11 mouse cellular contexts compared by ENCODE assay signal in the genomic region with DNA sequence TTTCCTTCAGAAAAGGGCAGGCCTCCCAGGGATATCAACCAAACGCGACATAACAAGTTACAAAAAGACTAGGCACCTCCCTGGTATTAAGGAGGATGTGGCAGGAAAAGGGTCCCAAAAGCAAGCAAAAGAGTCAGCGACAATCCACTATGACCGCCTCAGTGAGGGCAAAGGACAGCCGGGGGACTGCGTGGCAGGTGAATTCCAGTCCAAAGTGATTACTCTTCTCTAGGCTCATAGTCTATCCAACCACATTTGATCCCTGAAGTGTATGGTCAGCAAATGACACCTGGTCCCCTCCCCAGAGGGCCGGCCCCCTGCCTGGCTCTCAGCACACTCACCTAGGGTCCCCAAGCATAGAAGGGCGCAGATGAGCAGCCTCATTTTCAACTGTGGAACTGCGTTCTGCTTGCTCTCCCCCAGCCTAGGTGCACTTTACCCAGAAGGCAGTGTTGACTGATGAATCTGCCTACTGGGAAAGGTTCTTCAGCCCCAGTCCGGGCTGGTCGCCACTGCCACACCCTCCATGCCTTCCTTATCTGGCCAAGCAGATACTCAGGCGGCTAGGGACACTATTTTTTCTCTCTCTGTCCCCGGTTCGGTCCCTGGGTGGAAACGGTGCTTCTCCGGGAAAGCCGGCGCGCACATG. TPM values are rescaled to one million over a fixed set of nuclear protein-coding genes. Genes with fewer than 3 reads are reported as not detected.
DNase-seq lines count a peak whose midpoint lies in the region; ATAC-seq and TF ChIP-seq lines count a peak whose summit lies in the region.
"Had no signal": no experiment of that assay in that cellular context is flagged by ENCODE, and none has a peak within 500 bp of the region (broad histone marks: within the 10 kb centered on the region; RNA-seq: fewer than 3 reads in every experiment).

No protein-coding gene starts in this region.

- peak overlapping the region; percentile 81 for H3K27ac ChIP-seq in heart, embryonic 11.5 days (ENCODE audit: low read depth, low read length)

- no peaks in the 10 kb centered on the region for H3K36me3 ChIP-seq in heart, embryonic 11.5 days (ENCODE audit: control insufficient read depth, insufficient read depth, low read length)
- peaks cover 8% of the 10 kb centered on the region for H3K36me3 ChIP-seq in G1E (replicated peaks)

- H3K9ac ChIP-seq in heart, embryonic 11.5 days (ENCODE audit: low read depth, low read length): peak overlapping the region; percentile 54

- H3K4me3 ChIP-seq in heart, embryonic 11.5 days (ENCODE audit: low read depth, low read length): peak overlapping the region; percentile 28
- peak overlapping the region; percentile 73 for H3K4me3 ChIP-seq in G1E (ENCODE audit: low read depth, low read length)

- no peaks in the 10 kb centered on the region for H3K27me3 ChIP-seq in heart, embryonic 11.5 days (ENCODE audit: control insufficient read depth, insufficient read depth, low read length)
- H3K27me3 ChIP-seq in G1E (ENCODE audit: insufficient read depth, low read length): no peaks in the 10 kb centered on the region

- WGBS in heart, embryonic 11.5 days (ENCODE audit: insufficient replicate concordance): 61% methylated on average over 19 of the region's 19 CpGs

- TF ChIP-seq CTCF in G1E (IDR thresholded peaks at IDR 0.05; ENCODE audit: low read depth, low read length): no peak

- H3K4me1 ChIP-seq in heart, embryonic 11.5 days (ENCODE audit: control insufficient read depth, insufficient read depth, low read length): no peaks in the 10 kb centered on the region
- H3K4me1 ChIP-seq in G1E (ENCODE audit: insufficient read depth, low read depth, low read length): peaks cover 50% of the 10 kb centered on the region

- H3K4me2 ChIP-seq in heart, embryonic 11.5 days: peak overlapping the region; percentile 44

- H3K9me3 ChIP-seq in heart, embryonic 11.5 days (replicated peaks; ENCODE audit: control insufficient read depth, low read length): no peaks in the 10 kb centered on the region
- no peaks in the 10 kb centered on the region for H3K9me3 ChIP-seq in G1E (replicated peaks)

- no peak for DNase-seq in heart, adult 18-20 months
- peak; percentile 60 for DNase-seq in G1E (ENCODE audit: low spot score)
- no peak for DNase-seq in cerebellum, adult 11 months
- no peak for DNase-seq in layer of hippocampus, postnatal 36 days
- DNase-seq in kidney, postnatal 25 days: no peak
- DNase-seq: kidney, postnatal 36 days; left cerebral cortex, postnatal 4 days had no signal

- peak; percentile 91 for ATAC-seq in heart, embryonic 11.5 days (replicated peaks; ENCODE audit: insufficient number of reproducible peaks, low FRiP score, low TSS enrichment)
- peak; percentile 83 for ATAC-seq in G1E (ENCODE audit: extremely low read depth, insufficient number of reproducible peaks, low FRiP score, poor library complexity, severe bottlenecking)
- ATAC-seq in erythroid progenitor cell, adult 5-6 weeks (replicated peaks; ENCODE audit: low FRiP score, poor library complexity, severe bottlenecking): peak; percentile 94
- ATAC-seq in megakaryocyte progenitor cell, adult 5-6 weeks (replicated peaks; ENCODE audit: poor library complexity): peak; percentile 94

RNA-seq across cellular contexts. Expression of a gene that starts 16.9 kb away (rescaled TPM):
- 7.3 and 7.9 TPM in 2 replicates for polyA plus RNA-seq in heart, embryonic 11.5 days (2014; fragmentation: Nextera tagmentation; extraction: Ambion mirVana)
- not detected for total RNA-seq in heart, adult 18-20 months (2021)
- total RNA-seq in G1E (2014; fragmentation: Nextera tagmentation) (31.0 and 42.4 TPM in 2 replicates), G1E (2017) (29.9 and 31.9 TPM in 2 replicates)
- polyA plus RNA-seq in G1E (2012): 5.7 and 6.9 TPM in 2 replicates
- 185 and 265 TPM in 2 replicates for total RNA-seq in erythroid progenitor cell, adult 5-6 weeks (2015; ENCODE audit: low replicate concordance)
- 172 and 265 TPM in 2 replicates for total RNA-seq in erythroid progenitor cell, adult 5-6 weeks (2017; ENCODE audit: low replicate concordance)
- 0.34 and 1.1 TPM in 2 replicates for total RNA-seq in megakaryocyte progenitor cell, adult 5-6 weeks (2015)
- total RNA-seq in megakaryocyte progenitor cell, adult 5-6 weeks (2017): 1.1 and 1.7 TPM in 2 replicates
- under 1 TPM in 1 of 2 experiments, not detected in 1; 0.15 TPM for total RNA-seq in layer of hippocampus, postnatal 36 days (2021)
- total RNA-seq: gastrocnemius, adult 18-20 months had no signal

RNA-seq across cellular contexts. Expression of a gene that starts 17.1 kb away (rescaled TPM):
- 53.8 and 58.2 TPM in 2 replicates for polyA plus RNA-seq in heart, embryonic 11.5 days (2014; fragmentation: Nextera tagmentation; extraction: Ambion mirVana)
- 10 to 100 TPM in 1 of 2 experiments, 1 to 10 TPM in 1; 9.0 to 13.4 TPM for total RNA-seq in heart, adult 18-20 months (2021)
- total RNA-seq in G1E (2014; fragmentation: Nextera tagmentation): 449 and 472 TPM in 2 replicates
- total RNA-seq in G1E (2017): 273 and 298 TPM in 2 replicates
- polyA plus RNA-seq in G1E (2012): 40.9 and 59.7 TPM in 2 replicates
- total RNA-seq in erythroid progenitor cell, adult 5-6 weeks (2015; ENCODE audit: low replicate concordance): 162 and 228 TPM in 2 replicates
- 128 and 142 TPM in 2 replicates for total RNA-seq in erythroid progenitor cell, adult 5-6 weeks (2017; ENCODE audit: low replicate concordance)
- 162 and 224 TPM in 2 replicates for total RNA-seq in megakaryocyte progenitor cell, adult 5-6 weeks (2015)
- total RNA-seq in megakaryocyte progenitor cell, adult 5-6 weeks (2017): 204 and 227 TPM in 2 replicates
- total RNA-seq in layer of hippocampus, postnatal 36 days (2021): 10 to 100 TPM; 20.2 to 21.0 TPM

RNA-seq across cellular contexts. Expression of a gene that starts 57.7 kb away (rescaled TPM):
- 45.7 and 88.4 TPM in 2 replicates for polyA plus RNA-seq in heart, embryonic 11.5 days (2014; fragmentation: Nextera tagmentation; extraction: Ambion mirVana)
- total RNA-seq in heart, adult 18-20 months (2021): 10 to 100 TPM; 44.2 to 67.1 TPM
- total RNA-seq in G1E (2014; fragmentation: Nextera tagmentation) (1.6 and 7.4 TPM in 2 replicates), G1E (2017) (26.8 and 33.4 TPM in 2 replicates)
- 0.21 TPM in 1 of 2 replicates, not detected in the other for polyA plus RNA-seq in G1E (2012)
- 102 and 125 TPM in 2 replicates for total RNA-seq in erythroid progenitor cell, adult 5-6 weeks (2015; ENCODE audit: low replicate concordance)
- total RNA-seq in erythroid progenitor cell, adult 5-6 weeks (2017; ENCODE audit: low replicate concordance): 48.3 and 79.1 TPM in 2 replicates
- total RNA-seq in megakaryocyte progenitor cell, adult 5-6 weeks (2015): 108 and 152 TPM in 2 replicates
- total RNA-seq in megakaryocyte progenitor cell, adult 5-6 weeks (2017): 62.9 and 87.2 TPM in 2 replicates
- 100 to 1,000 TPM; 202 to 231 TPM for total RNA-seq in layer of hippocampus, postnatal 36 days (2021)

RNA-seq across cellular contexts. Expression of a gene that starts 57.9 kb away (rescaled TPM):
- polyA plus RNA-seq in heart, embryonic 11.5 days (2014; fragmentation: Nextera tagmentation; extraction: Ambion mirVana): 0.44 and 2.0 TPM in 2 replicates
- total RNA-seq in heart, adult 18-20 months (2021): 1 to 10 TPM; 5.5 to 6.7 TPM
- total RNA-seq in G1E (2014; fragmentation: Nextera tagmentation) (not detected in 2 replicates), G1E (2017) (not detected in 2 replicates)
- 0.03 TPM in 1 of 2 replicates, not detected in the other for polyA plus RNA-seq in G1E (2012)
- not detected in 2 replicates for total RNA-seq in erythroid progenitor cell, adult 5-6 weeks (2015; ENCODE audit: low replicate concordance)
- total RNA-seq in erythroid progenitor cell, adult 5-6 weeks (2017; ENCODE audit: low replicate concordance): 0.68 TPM in 1 of 2 replicates, not detected in the other
- not detected in 2 replicates for total RNA-seq in megakaryocyte progenitor cell, adult 5-6 weeks (2015)
- 5.2 TPM in 1 of 2 replicates, not detected in the other for total RNA-seq in megakaryocyte progenitor cell, adult 5-6 weeks (2017)
- total RNA-seq in layer of hippocampus, postnatal 36 days (2021): 10 to 100 TPM; 11.1 to 11.3 TPM

Comparison
In these comparisons a context has a peak if more than half of its experiments do, and no peak if none do; other contexts are left out.
1. RNA of a gene that starts 16.9 kb away (total RNA-seq): 172 to 265 TPM in erythroid progenitor cell, adult 5-6 weeks and 29.9 to 42.4 TPM in G1E; 0.34 to 1.7 TPM in megakaryocyte progenitor cell, adult 5-6 weeks, 0.15 TPM in layer of hippocampus, postnatal 36 days and not detected in heart, adult 18-20 months; every median in the first group is over 10 times any median in the second.
2. RNA of a gene that starts 17.1 kb away (total RNA-seq): 273 to 472 TPM in G1E, 128 to 228 TPM in erythroid progenitor cell, adult 5-6 weeks and 162 to 227 TPM in megakaryocyte progenitor cell, adult 5-6 weeks; 20.2 to 21.0 TPM in layer of hippocampus, postnatal 36 days and 9.0 to 13.4 TPM in heart, adult 18-20 months; every median in the first group is over 4 times any median in the second.
3. Peak in every context shown above with its lines, with median percentiles within 50 percentile points of each other: ATAC-seq.